Mouse (Mus musculus) spleen, postnatal 10 days (tissue): ENCODE results near the gene Gm12166.
A peak's percentile ranks its signal among the peaks of the same experiment; 100 is the strongest.

Source experiments
- DNase-seq, 2 experiments: peaks; one replicate each; pipeline ENCODE4 v3.0.0; 2021 to 2022; ENCODE audit warnings: low spot score in 2 of 2

Gene Gm12166

GRCm38 (mm10) chr11:46016061-46016460 is 36.1 kb downstream of the Gm12166 start:
- peak; percentile 47 to 78 for DNase-seq
